Mouse (Mus musculus): ENCODE data around the gene Tns1.
"Not testable (repeated sequence)": the region's sequence is repeated elsewhere in the genome, so short reads cannot be mapped to it uniquely, and the experiment has no call there.

Gene Tns1

DNA sequence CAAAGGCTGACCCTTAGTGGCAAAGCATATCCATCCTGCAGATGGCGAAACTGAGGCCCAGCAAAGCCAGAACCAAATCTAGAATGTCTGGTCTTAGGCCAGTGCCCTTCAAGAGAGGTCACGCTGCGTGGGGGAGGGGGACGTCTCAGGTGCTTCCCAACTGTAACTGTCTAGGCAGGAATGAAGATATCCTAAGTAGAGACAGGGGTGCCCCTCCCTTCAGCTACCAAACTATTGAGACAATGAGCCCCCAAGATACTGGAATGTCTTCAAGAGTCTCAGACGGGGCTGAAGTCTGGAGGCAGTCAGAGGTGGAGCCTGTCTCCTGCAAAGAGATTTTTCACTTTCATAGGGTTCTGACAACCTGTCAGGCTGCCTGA is 218.4 kb downstream of the Tns1 start:
- DNase-seq, result no peak

DNA sequence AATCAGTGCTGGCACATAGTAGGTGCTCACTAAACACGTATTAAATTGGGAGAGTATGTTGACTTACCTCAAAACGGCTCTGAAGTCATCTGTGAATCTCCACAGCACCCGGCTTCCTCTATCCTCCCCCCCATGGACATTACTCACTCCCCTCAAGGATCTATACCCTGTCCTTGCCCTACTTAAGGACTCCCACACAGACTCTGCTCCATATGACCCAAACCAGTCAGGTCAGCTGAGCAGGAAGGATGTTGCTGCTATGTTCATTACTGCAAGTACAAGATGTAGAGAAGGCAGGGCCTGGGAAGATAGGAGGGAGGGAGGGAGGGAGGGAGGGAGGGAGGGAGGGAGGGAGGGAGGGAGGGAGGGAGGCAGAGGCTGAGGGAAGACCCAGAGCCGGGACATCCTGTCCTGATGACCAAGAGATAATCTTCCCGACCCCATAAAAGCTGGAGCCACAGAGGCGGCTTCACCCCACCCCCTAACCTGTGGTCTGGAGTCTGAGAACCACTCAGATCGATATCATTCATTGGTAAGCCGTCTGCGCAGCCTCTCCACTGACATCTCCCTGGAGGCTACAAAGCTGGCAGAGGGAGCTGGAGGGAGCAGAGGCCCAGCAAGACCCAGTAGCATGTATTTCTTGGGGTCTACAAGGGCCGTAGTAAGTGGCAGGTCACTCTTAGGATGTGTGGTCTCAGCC is 219.0 kb downstream of the Tns1 start:
- DNase-seq, result no peak

DNA sequence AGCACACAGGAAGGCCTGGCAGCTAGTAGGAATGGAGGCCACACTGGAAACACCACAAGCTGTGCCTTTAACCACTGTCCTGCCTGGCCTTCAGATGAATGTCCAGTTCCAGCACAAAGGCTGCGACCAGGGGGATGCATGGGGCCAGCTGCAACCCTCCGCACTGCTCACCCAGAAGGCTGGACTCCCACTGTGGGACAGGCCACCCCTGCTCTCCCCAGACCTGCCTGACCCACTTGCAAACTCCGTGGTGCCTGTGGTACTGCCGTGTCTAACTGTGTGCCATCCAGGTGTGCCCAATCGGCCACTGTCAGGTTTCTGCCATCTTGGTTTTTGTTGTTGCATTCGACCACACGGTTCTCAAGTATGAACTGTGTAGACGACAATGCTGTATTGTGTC is 219.6 kb downstream of the Tns1 start:
- no peak for DNase-seq

DNA sequence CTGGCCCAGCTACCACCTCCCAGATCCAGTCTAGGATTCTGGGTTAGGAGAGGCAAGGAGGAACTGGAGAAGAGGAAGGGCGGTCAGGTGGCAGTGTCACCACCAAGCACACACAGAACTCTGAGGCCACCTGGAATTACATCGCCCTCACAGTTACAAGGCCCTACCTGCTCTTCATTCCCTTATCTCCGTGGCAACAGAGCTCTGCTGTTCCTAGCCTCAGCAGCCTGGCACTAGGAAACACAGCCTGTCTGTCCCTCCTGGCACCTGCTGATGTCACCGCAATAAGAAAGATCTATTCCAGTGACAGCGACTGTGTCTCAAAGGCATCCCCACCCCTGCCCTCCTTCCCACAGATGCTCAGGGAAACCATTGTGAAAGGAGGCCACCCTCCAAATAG is 221.2 kb downstream of the Tns1 start:
- no peak for DNase-seq

DNA sequence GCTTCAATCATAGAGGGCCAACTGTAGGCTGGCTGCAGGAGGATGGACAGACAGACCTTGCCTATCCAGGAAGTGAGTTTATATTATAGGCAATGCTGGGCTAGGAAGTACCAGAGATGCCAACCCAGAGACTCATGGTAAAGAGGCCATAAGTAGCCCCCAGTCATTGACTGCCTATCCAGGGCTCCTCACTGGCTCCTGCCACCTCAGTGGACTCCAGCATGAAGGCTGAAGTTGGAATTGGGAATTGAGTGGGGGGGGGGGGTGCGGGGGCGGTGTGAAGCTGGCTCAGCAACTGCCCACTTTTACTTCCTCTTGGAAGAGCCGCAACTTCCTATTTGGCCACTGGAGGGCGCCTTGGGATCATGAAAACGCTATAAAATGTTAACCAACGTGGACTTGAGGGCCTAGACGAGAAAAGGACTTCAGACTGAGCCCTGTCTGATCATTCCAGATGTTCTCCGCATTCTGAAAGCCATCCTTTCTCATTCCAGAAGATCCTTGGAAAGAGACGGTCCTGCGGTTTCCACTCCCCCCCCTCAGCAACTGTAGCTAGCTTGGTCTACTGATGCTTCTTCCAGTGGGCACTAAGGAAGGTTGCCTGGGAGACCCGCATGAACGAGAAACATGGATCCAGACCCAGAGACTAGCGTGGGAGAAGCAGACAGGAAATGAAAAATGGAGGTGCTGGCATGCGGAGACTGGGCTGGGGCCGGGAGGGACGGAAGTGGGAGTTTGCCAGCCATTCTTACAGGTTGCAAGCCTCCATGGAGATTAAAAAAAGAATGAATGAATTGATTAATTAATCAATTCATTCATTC is 221.9 kb downstream of the Tns1 start:
- DNase-seq, result peak; percentile 27

DNA sequence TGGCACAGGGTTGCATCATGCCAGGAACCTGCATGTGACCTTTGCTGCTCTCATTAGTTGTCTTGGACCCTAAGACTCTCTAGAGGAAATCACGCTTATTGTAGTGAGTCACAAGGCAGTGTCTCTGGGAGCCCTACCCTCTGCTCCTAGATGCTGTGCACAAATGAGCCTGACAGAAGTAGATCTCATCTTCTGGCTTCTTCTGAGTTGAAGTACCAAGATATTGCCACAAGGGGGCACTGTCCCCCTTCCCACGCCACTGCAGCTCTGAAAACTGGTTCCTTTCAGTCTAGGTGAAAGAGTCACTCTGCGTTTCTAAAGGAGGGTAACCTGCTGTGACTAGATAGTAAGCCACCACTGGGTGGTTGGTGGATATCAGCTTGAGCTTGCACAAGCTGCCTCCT is 222.8 kb downstream of the Tns1 start:
- DNase-seq, result peak; percentile 52

DNA sequence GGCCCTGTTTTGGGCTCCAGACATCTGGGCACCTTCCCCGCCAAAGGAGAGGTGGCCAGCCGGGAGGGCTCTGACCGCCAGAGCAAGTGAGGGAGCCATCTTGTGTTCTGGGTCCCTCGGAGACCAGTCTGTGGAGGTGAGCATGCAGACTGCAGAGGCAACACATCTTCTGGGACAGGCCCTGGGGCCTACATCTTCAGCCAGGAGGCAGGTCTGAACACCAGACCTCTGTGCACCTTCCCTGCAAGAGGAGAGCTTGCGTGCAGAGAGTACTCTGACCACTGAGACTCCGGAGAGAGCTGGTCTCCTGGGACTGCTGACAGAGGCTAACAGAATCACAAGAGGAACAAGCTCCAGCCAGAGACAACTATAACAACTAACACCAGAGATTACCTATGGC is 228.8 kb downstream of the Tns1 start:
- not testable (repeated sequence) for DNase-seq

DNA sequence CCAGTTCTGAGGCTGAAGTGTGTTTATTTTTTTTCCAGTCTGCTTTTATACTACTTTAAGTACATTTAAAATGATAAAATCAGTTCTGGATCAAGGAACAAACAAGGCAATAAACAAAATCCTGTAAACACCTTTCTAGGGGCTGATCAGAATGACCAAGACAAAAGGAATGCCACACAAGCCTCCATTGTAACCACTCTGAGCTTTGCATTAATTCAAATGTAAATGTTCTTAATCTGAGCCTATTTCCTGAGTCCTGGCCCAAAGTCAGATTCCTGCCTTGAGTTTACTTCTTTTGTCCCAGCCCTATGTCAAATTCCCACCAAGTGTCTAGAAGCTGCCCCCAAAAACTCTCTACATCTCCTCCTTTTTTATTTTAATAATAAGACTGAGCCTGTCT is 243.5 kb downstream of the Tns1 start:
- no peak for DNase-seq

DNA sequence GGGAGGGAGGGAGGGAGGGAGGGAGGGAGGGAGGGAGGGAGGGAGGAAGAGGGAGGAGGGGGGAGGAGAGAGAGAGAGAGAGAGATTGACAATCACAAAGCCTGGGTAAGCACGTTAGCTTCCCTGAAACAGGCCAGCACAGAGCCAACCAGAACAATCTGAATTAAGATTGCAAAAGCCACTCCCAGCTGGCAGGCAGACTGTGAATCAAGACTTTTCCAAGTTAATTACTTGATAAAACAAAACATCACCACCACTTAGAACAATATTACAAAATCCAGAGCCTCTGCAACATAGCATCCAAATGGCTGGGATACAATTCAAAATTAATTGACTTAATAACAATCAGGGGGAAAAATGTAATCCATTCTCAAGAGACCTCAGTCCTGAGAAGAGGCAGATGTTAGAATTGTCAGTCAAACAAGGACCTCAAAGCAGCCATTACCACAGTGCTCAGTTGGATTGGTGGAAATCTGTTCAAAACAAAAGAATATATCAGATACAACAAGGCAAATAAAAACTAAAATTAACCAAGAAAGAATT is 248.5 kb downstream of the Tns1 start:
- no peak for DNase-seq

DNA sequence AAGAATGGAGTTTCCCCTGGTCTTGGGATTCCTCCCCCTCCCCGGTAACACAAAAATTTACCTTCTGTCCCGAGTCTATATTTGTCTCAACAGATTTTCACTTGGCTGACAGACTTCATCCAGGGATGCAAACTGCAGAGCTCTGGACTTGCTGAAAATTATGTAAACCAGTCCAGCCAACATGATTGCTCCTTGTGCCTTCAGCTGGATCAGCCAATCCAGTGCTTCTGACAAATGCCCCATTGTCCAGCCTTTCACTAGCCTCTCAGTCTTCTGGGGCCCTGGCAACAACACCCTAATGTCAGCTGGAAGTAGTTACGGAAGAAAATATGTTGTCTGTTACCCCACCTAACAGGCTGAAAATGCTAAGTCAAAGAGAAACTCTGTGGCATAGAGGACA is 259.9 kb downstream of the Tns1 start:
- peak; percentile 22 for DNase-seq

DNA sequence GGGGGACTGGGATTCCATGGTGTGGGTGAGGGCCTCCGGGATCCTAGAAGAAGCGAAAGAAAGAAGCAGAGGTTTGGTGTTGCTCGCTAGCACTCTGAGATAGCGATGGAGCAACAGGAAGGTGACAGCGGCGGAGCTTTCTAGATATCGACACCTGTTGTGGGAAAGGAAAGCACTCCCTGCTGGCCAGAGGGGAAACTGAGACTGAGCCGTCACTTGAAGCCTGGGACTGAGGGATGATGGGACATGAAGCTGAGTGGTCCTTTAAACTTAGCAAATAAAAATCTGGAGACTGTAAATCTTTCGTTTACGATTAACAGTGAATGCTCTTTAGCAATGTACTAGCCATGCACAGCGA is 261.2 kb downstream of the Tns1 start:
- no peak for DNase-seq

DNA sequence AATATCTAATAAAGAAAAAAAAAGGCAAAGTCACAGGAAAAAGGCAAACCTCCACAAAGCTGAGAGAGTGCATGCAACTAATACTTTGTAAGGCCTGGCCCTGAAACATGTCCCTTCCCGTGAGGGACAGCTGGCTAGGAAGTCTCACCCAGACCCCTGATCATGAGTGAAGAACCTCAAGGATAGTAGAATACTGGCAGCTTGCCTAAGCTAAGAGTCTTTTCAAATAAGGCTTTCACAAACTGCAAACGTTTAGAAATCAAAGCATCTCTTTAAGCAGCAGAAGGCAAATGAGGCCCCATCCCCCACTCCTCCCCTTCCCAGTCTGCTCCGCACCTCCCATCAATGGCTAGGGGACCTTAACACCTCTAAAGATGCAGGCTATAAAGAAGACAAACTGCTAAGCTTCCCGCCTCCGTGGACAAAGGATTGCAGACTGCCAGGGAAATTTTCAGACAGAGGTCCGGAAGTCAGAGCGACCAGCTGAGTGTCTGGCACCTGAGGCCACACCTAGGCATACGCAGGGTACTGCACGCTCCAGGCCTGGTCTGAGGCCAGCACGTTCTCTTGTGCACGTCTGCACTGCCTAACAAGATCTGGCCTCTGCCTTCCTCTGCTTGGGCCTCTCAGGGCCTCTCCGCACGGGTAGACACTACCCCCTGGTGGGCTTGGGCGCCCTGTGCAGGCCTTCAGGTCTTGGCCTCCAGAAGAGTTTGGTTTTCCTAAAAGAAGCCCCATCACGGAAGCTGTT is 261.8 kb downstream of the Tns1 start:
- DNase-seq, result peak; percentile 24

DNA sequence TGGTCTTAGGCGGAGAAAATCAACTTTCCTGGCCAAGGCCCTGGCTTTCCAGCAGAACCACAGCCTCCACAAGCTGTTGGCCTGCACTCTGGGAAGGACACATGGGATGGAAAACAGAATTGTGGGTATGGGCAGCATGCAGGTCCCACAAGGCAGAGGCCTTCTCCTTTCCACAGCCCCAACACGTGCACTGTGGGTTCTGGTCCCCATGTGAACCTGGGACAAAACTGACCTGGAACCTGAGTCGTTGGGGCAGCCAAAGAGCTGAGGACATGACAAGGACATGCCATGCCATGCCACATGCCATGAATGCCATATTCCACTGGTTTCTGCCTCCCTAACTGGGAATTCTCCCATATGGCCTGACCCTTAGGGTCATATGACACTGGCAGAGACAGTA is 263.8 kb downstream of the Tns1 start:
- DNase-seq, result no peak
